Mouse (Mus musculus) urinary bladder, adult 18-20 months (tissue): ENCODE measurements around the gene Nr2e3.
"Not testable (repeated sequence)": the region's sequence is repeated elsewhere in the genome, so short reads cannot be mapped to it uniquely, and the experiment has no call there.

Experiments used
- DNase-seq, 2 experiments: peaks; one replicate each; pipeline ENCODE4 v3.0.0; 2022; ENCODE audit warnings: low spot score in 2 of 2, mixed read lengths in 2 of 2

Nr2e3 gene

DNA sequence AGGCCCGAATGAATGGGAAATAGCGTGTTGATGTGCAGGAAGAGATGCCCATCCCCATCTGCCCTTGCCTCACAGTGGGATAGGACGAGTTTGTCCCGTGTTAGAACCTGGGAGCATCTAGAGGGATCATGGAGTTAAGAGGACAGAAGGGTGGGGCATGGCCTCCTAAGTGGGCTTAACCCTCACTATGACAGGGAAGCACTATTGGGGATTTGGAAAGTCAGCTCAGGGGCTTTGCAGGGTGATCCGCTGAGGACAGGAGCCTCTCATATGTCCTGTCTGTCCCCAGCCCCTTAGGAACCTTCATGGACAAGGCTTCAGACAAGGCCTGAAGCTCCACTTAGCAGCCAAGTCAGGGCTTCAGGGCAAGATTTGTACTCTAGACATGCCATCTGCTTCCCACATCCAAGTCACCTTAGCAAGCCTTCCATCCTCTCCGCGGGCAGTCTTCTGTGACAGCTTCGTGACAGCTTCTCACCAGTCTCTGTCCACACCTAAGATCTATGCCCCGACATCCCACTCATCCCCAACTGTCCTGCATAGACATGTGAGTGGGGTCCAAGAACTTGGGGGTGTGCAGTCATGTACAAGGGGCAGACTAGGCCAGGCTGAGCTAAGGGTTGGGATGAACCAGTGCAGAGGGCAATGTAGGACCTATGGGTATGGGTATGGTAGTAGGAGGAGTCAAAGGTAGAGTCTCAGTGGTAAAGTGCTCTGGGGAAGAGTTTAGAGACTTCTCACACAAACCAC is 9.3 kb downstream of the Nr2e3 start:
- DNase-seq = no peak

DNA sequence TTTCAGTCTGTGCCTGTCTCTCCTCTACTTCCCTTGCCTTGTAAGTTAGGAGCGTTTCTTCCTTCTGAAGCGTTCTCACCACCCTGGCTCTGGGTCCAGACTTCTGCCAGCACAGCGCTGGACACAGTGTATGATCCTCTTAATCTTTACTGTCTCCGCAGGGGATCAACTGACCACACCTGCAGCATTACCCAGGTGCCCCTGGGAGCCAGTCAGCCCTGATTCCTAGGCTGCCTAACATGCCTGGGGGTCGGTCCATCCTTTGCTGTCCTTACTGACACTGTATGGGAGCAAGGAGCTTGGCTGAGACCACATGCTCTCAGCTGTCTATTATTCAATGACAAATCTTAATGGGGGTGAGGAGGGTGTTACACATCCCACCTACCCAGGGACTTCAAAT is 10.5 kb downstream of the Nr2e3 start:
- DNase-seq = no peak

DNA sequence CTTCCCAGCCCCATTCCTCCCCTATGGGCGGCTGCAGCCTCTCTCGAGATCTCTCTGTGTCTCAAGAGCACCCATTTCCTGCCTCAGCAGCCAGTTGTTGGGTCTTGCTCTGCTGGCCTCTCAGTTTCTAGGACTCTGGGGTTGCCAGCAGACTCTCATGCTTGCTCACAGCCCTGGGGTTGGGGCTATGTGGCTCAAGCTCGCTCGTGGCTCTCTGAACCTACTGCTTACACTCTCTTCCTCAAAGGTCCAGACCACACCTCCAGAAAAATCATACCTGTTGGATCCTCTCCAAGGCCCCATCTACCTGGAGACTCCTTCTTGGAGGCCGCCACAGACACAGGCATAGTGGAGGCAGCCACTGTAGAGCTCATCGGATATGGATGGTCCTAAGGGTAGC is 10.9 kb downstream of the Nr2e3 start:
- DNase-seq = no peak

DNA sequence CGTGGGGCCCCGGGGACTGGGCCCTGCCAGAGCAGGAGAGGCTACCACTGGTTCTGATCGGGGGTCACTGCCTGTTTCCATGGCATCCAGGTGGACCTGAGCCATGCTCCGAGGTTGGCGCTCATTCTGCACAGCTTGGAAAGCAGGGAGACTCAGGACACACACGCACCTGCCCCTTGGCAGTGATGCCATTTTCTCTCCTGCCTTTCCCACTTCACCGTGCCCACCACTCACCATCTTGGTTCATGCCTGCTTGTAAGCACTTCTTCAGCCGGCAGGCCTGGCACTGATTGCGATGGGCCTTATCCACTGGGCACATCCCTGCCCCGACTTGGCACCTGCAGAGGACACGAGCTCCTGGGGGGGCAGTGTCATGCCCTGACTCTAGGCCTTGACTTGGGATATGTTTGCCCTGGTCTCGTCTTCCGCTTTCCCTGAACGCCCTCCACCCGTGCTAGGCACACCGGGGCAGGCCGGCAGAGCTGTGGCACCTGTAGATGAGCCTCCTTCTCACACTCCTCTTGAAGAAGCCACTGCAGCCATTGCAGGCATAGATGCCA is 11.7 kb downstream of the Nr2e3 start:
- DNase-seq = no peak

DNA sequence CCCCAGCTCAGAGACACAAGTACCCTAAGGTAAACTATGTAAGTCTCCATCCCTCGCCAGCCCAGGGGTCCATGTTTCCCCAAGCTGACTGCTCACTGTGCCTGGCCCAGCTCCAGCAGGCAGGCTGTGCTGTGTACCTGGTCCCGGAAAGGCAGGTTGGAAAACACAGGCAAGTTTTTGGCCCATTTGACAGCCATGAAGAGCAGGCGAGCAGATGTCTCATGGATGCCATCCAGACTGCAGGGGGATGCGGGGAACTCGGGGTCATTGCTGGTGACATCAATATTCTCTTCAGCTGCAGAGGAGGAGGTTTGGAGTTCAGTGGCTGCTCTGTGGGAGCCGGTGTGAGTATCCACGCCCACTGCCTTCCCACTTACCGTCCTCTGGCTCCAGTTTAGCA is 12.2 kb downstream of the Nr2e3 start:
- DNase-seq = no peak

DNA sequence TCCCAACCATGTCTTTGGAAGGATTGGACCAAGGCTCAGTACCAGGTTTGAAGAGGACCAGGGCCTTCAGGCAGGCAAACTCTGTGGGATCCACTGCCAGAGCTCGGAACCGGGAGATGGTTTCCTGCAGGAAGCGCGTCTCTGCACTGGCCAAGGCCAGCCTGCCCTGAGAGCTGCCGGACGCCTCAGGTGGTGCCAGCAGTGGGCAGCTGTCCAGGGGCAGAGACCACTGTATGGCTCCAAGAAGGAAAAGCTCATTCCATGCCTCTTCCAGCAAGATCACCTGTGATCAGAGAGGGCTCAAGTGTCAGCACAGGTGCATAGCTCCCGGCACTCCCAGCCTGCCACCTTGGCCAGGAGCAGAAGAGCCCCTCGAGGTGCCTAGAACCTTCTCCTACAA is 13.2 kb downstream of the Nr2e3 start:
- DNase-seq = no peak

DNA sequence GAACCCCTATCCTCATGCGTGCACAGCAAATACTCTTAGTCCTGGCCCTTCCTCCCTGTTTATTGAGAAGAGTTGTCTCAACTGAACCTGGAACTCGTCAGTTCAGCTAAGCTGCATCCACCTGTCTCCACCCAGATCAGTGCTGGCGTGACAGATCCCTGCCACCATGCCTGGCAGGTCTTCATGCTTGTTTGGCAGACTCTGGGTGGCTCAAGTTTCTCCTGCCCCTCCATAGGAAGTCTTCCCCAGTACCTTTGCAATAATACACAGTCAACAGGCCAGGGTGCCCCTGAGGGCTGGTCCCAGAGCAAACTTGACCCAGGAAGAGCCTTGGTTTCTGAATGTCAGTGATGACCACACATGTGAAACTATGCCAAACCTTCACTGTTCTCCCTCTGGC is 15.2 kb downstream of the Nr2e3 start:
- DNase-seq = no peak

DNA sequence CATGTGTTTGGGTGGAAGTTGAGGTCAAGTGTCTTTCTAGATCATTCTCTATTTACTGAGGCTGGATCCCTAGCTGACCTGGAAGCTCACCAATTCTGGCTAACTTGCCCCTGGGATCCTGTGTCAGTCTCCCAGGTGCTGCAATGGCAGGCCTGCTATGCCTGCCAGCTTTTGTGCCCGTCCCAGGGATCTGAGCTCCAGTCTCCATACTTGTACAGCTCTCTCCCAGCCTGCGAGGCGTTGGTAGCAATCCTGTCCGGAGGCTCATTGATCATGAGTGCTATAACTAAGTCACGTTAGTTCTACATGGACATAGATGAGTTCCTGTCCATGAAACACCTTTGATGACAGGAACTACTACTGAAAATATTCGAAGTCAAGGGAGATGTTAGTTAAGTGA is 16.6 kb downstream of the Nr2e3 start:
- DNase-seq = no peak

DNA sequence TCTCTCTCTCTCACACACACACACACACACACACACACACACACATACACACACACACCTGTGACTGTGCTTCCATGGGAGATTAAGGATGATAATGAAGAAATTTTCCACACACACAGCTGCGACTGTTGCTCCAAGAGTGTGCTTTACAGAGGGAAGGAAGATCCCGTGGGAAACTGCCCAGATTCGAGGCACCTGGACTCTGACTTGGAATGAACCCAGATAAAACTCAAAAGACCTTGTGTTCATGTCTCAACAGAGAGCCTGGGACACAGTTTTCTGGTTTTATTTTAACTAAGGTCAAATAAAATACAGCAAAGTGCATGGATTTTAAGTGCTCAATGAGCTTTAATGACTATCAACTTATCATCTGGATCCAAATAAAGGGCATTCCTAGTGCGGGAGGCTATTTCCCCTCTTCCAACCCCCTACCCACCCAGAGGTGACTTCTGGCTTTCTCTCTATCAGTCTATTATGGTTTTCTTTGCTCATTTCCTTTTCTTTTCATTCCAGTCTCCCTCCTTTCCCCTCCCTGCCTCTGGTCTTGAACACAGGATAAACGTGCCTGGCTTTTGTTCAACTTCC is 17.9 kb downstream of the Nr2e3 start:
- no peak for DNase-seq

DNA sequence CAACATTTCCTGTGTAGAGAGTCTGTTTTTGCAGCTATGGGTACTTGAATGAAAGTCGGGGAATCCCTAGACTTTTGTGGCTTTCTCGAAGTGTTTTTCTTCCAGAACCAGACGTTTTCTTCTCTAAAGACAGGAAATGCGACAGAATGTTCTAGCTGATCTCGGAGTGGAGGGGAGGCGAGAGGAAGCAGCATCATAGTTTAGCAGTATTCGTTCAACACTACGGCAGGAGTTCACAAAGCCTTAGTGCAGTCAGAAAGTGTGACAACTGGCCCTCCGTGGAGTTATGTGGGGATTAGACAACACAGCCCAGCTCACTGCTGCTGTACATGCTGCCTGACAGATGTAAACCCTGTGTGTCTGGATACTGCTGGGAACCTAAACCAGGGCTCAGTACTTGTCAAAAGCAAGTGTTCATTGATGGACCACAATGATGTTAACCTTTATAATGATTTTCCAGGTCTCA is 18.5 kb downstream of the Nr2e3 start:
- DNase-seq = no peak

DNA sequence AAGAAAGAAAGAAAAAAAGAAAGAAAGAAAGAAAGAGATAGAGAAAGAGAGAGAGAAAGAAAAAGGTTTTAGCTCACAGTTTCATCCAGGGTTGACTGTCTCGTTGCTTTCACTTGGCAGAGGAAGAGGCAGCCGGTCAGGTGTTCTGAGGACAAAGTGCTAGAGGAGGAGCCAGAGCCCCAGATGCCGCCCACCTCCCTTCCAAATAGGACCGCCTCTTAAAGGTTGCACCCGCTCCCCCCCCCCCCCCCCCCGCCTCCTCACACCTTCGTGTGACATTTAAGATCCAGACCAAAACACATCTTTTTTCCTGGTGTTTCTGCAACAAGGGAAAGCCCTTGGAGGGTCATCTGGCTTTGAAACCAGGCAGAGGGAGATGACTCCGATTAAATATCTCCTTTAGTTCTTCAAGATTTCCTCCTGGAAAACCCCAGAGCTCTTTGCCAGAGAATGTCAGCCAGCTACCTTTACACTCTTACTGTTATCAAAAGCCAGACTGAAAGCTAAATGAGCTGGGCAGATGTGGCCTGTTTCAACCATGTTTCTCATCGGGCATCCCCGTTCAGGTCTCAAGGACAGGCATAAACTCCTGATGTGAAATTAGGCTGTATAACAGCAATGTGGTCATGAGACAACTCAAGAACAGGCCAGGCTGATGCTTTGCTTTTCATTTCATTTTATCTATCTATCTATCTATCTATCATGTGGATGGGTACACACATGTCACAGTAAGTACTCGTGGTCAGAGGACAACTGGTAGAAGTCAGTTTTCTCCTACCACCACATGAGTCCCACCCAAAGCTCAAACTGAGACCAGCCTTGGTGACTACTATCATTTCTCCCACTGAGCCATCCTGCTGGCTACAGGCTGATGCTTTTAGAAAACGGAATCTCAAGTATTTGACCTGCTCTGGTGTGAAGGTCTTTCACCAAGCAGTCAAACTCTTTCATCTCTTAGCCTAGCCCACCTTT is 19.3 kb downstream of the Nr2e3 start:
- no peak for DNase-seq

DNA sequence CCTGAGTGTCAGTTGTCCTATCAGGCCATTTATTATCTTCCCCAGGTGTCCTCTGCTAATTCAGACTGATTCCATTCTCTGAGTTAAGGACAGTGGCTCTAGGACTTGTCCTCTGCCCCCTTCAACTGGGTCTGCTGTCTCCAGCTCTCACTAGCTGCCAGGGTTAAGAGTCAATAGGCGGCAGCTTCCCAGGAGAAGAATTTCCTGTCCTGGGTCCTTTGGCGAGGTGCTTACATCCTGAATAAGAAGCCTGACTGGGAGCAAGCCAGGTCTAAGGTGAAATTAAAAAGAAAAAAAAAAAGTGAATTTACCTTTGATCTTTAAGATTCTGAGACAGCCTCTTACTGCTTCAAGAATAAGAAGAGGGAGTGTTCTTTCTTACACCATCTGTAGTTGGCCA is 20.8 kb downstream of the Nr2e3 start:
- no peak for DNase-seq

DNA sequence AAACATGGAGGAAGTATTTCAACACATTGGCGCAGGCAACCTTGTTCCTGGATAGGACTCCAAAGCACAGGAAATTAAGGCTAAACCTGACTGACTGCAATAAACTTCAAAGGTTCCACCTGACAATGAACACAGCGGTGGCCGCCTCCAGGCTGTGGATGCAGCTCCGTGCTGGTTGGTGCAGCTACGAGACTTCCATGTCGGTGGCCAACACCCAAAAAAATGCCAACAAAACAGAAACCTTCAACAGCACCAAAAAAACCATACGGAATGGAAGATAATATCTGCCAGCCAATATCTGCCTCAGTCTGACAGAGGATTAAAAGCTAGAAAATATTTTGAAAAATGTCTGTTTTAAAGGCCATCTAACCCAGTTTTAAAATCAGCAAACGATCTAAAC is 21.9 kb downstream of the Nr2e3 start:
- DNase-seq = no peak

DNA sequence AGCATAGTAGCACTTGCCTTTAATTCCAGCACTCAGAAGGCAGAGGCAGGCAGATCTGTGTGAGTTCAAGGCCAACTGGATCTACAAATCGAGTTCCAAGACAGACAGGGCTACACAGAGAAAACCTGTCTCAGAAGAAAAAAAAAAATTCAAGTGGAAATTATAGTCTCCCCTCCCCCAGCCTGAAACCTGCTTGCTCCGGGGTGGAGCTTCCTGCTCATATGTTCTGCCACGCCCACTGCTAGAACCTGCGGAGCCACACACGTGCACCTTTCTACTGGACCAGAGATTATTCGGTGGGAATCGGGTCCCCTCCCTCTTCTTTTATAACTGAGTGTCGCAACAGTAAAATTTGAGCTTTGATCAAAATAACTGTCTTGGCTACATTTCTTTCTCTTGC is 24.6 kb downstream of the Nr2e3 start:
- DNase-seq = not testable (repeated sequence)

DNA sequence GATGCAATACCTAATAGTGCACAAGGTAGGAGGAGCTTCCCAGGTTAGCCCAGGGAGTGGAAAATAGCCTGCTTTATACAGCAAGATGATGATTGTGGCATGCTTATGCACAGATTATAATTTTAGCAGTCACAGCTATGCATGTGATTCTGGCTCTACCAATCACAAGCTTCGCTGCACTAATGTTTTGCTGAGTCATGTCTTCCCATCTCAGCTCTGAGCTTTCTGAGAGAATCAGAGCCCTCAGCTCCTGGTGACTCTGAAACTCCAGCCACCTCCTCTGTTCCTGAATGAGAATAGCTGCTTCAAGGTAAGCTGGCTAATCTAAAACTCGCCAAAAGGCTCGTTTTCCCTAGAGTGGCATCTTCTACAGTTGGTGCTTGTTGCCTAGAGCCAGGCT is 30.2 kb downstream of the Nr2e3 start:
- no peak for DNase-seq

DNA sequence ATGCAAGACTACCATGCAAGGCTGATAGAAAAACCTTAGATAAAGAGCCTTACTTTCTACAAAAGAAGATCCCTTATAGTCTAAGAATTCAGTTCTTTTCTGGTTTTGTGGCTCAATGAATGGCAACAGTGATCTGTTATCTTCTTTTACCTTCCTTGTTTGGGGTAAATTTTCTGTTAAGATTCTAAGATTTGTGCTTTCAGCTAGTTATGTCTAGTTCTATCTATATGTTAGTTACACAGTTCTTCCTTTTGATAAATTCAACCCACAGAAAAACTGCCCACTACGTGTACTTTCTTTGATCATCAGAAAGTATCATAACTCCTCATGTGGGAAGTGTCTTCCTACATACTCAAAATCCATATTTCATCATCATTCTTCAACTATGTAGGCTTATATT is 45.7 kb downstream of the Nr2e3 start:
- no peak for DNase-seq

DNA sequence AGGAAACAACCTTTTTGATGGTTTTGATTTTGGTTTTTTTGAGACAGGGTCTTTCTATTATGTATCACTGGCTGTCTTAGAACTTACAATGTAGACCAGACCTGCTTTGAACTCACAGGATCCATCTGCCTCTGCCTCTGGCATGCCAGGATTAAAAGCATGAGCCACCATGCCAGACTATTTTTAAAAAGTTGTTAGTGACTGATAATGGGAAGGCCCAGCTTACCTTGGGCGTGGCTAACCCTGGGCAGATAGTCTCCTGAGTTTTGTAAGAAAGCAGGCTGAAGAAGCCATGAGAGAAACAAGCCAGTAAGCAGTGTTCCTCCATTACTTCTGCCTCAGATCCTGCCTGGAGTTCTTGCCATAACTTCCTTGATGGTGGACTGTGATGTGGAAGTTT is 57.1 kb downstream of the Nr2e3 start:
- no peak for DNase-seq
